Mouse (Mus musculus) limb, embryonic 10.5 days (tissue): ENCODE measurements at regions not wholly inside any gene's neighbourhood (a gene's known extent, or its start where the extent isn't known, plus 50 kb on each side); places are given as distances from the start of the nearest gene placed in this dataset.
A peak's percentile ranks its signal among the peaks of the same experiment; 100 is the strongest.

Source experiments
- DNase-seq: peaks from one replicate; pipeline ENCODE4 v3.0.0-alpha.2; 2017; ENCODE audit warnings: low spot score
- H3K27ac ChIP-seq: fragments of 300-500 bp; sonication (generic); 2 replicates; pipeline ENCODE4 v1.5.1; 2016; ENCODE audit warnings: mild to moderate bottlenecking
- H3K27me3 ChIP-seq: fragments of 300-500 bp; sonication (generic); 2 replicates; pipeline ENCODE4 v1.6.1; 2016; ENCODE audit warnings: low read depth, mild to moderate bottlenecking; ENCODE audit not compliant: poor library complexity, severe bottlenecking
- H3K36me3 ChIP-seq: fragments of 300-500 bp; sonication (generic); 2 replicates; pipeline ENCODE4 v1.6.1; 2016; ENCODE audit warnings: mild to moderate bottlenecking, moderate library complexity
- H3K4me1 ChIP-seq: fragments of 300-500 bp; sonication (generic); 2 replicates; pipeline ENCODE4 v1.6.1; 2016
- H3K4me3 ChIP-seq: fragments of 300-500 bp; sonication (generic); 2 replicates; pipeline ENCODE4 v1.5.1; 2016; ENCODE audit warnings: mild to moderate bottlenecking, moderate library complexity
- H3K9me3 ChIP-seq: fragments of 300-500 bp; sonication (generic); replicated peaks from 2 replicates; pipeline ENCODE4 v1.6.1; 2016; ENCODE audit warnings: mild to moderate bottlenecking
- WGBS: fragments of 180-500 bp; shearing (Covaris S2); methylation state at CpG from one replicate; pipeline ENCODE4 v1.1.7; 2016; 5-methylcytosine and 5-hydroxymethylcytosine counted together

DNA sequence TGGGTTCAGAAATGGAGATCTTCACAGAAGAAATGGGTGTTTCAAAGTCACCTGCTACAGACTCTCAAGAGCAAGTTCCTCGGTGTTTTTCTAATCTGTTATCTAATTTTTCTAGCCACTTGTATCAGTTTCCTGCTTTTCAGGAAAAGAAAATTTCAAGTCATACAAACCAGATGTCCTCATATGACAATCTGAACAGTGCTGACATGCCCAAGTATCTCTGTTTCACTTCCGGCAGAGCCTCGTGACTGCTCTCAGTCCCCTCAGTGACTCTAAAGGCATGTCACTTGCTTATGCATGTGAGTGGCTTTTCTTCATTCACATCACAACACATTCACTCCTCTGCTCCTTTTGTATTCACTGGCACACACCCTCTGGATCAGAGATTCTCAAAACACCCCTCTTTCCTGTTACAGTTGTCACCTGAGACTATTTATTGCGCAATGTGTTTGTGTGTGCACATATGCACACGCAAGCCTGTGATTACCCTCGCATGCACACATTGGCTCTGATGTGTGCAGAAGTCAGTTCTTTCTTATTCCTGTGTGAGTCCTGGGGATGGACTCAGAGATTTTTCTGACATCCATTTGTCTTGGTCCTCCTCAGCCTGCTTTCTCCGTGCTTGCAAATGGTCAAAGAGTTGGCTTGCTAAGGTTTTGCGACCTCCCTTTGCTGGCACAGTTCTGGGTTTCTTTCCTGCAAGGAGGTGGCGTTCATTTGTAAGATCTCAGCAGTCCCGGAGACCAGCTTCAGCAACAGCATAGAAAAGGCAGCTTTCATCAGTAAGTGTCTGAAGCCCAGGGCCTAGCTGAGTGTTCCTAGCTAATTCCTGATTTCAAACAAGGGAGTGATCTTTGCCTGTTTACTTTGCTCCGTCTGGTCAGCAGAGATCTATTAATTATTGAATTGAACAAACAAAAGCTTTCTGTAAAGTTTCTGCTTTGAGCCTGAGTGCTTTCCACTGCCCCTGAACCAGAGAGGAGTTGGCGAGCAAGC is 95.6 kb upstream of the Dazl start:
- no peaks in the 10 kb centered on the region for H3K9me3 ChIP-seq
- no peak overlapping the region for H3K4me3 ChIP-seq
- no peaks in the 10 kb centered on the region for H3K36me3 ChIP-seq
- whole genome bisulfite sequencing, result 89% methylated on average over 12 of the region's 12 CpGs
- no peaks in the 10 kb centered on the region for H3K4me1 ChIP-seq
- no peak overlapping the region for H3K27ac ChIP-seq
- H3K27me3 ChIP-seq, result no peaks in the 10 kb centered on the region
- peak; percentile 15 for DNase-seq

DNA sequence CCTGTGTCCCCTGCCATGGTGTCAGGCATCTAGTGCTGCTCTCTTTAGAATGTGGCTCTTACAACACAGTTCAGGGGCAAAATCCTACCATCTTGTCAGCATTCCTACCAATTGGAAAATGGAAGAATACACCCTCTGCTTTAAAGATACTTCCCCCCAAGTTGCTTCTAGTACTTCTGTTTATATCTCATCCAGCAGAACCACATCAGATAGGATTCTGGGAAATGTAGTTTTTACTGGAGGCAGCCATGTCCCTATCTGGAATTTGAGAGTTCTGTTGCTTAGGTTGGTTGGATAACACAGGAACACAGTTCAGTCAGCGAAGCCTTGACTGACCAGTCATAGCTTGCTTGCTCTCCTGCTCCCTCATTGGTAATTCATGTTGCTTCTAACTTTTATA is 96.7 kb upstream of the Dazl start:
- Histone ChIP-seq H3K4me1 (no peaks in the 10 kb centered on the region), H3K4me3 (no peak overlapping the region), H3K9me3 (no peaks in the 10 kb centered on the region), H3K36me3 (no peaks in the 10 kb centered on the region), H3K27me3 (no peaks in the 10 kb centered on the region), H3K27ac (no peak overlapping the region)
- peak; percentile 18 for DNase-seq
- 93% methylated on average over 1 of the region's 1 CpGs for WGBS

- no peak overlapping the region for H3K4me3 ChIP-seq
- H3K27me3 ChIP-seq, result no peaks in the 10 kb centered on the region
- peak; percentile 14 for DNase-seq
- no peaks in the 10 kb centered on the region for H3K9me3 ChIP-seq
- H3K36me3 ChIP-seq, result no peaks in the 10 kb centered on the region
- WGBS, result 89% methylated on average over 4 of the region's 4 CpGs
- H3K27ac ChIP-seq, result no peak overlapping the region
- H3K4me1 ChIP-seq, result no peaks in the 10 kb centered on the region
Observed at GRCm38 (mm10) chr17:50391207-50391606, 97.8 kb upstream of the Dazl start.

GRCm38 (mm10) chr17:50391996-50392395 is 98.6 kb upstream of the Dazl start:
- Histone ChIP-seq H3K9me3 (no peaks in the 10 kb centered on the region), H3K4me3 (no peak overlapping the region), H3K4me1 (no peaks in the 10 kb centered on the region), H3K27me3 (no peaks in the 10 kb centered on the region), H3K36me3 (no peaks in the 10 kb centered on the region), H3K27ac (no peak overlapping the region)
- 94% methylated on average over 11 of the region's 11 CpGs for WGBS
- peak; percentile 7 for DNase-seq

GRCm38 (mm10) chr17:50392428-50392827 is 99.0 kb upstream of the Dazl start:
- no peak overlapping the region for H3K4me3 ChIP-seq
- H3K9me3 ChIP-seq, result no peaks in the 10 kb centered on the region
- H3K27me3 ChIP-seq, result no peaks in the 10 kb centered on the region
- DNase-seq, result no peak
- H3K27ac ChIP-seq, result no peak overlapping the region
- 93% methylated on average over 6 of the region's 6 CpGs for WGBS
- H3K4me1 ChIP-seq, result no peaks in the 10 kb centered on the region
- no peaks in the 10 kb centered on the region for H3K36me3 ChIP-seq

- Histone ChIP-seq H3K4me3 (no peak overlapping the region), H3K27ac (no peak overlapping the region), H3K36me3 (no peaks in the 10 kb centered on the region), H3K9me3 (no peaks in the 10 kb centered on the region), H3K4me1 (no peaks in the 10 kb centered on the region), H3K27me3 (no peaks in the 10 kb centered on the region)
- peak; percentile 18 for DNase-seq
- WGBS, result 80% methylated on average over 2 of the region's 2 CpGs
Observed at GRCm38 (mm10) chr17:50392966-50393365, 99.5 kb upstream of the Dazl start.

- H3K36me3 ChIP-seq, result no peaks in the 10 kb centered on the region
- no peaks in the 10 kb centered on the region for H3K4me1 ChIP-seq
- H3K27me3 ChIP-seq, result no peaks in the 10 kb centered on the region
- H3K27ac ChIP-seq, result no peak overlapping the region
- 78% methylated on average over 3 of the region's 3 CpGs for WGBS
- H3K4me3 ChIP-seq, result no peak overlapping the region
- peak; percentile 25 for DNase-seq
- H3K9me3 ChIP-seq, result no peaks in the 10 kb centered on the region
Observed at GRCm38 (mm10) chr17:50393698-50394097, 100.3 kb upstream of the Dazl start.

DNA sequence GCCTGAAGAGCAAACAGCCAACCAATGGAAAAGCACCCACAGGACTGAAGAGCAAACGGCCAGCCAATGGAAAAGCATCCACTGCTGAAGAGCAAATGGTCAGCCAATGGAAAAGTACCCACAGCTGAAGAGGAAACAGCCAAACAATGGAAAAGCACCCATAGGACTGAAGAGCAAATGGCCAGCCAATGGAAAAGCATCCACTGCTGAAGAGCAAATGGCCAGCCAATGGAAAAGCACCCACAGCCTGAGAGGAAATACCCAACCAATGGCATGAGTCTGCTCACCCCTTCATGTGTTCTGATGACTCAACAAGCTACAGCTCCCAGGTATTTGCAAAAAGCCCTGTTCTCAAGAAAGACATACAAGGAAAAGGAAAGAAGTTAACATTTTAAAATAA is 101.4 kb upstream of the Dazl start:
- Histone ChIP-seq H3K4me1 (no peaks in the 10 kb centered on the region), H3K9me3 (no peaks in the 10 kb centered on the region), H3K27me3 (no peaks in the 10 kb centered on the region), H3K36me3 (no peaks in the 10 kb centered on the region), H3K4me3 (no peak overlapping the region), H3K27ac (no peak overlapping the region)
- DNase-seq, result peak; percentile 22
- WGBS, result 84% methylated on average over 1 of the region's 1 CpGs

DNA sequence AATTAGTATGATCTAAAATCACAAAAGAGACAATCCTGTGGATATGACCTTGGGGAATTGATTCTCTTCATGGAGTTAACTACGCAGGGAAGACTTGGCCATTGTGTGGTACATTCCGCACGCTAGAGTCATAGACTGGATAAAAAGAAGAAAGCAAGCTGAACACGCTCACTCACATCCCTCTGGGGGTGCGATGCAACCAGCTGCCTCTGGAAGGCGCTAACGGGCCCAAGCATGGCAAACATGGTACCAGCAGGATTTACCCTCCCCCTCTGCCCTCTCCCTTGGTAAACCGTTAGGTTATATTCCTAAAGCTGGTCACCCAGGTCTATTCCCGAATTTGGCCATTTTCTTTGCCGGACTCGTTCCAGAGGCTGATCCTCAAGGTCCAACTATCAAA is 102.2 kb upstream of the Dazl start:
- DNase-seq, result peak; percentile 24
- Histone ChIP-seq H3K27me3 (no peaks in the 10 kb centered on the region), H3K9me3 (no peaks in the 10 kb centered on the region), H3K27ac (no peak overlapping the region), H3K4me1 (no peaks in the 10 kb centered on the region), H3K36me3 (no peaks in the 10 kb centered on the region), H3K4me3 (no peak overlapping the region)
- WGBS, result 97% methylated on average over 11 of the region's 11 CpGs

GRCm38 (mm10) chr17:50397324-50397723 is 103.9 kb upstream of the Dazl start:
- peak; percentile 19 for DNase-seq
- H3K4me3 ChIP-seq, result no peak overlapping the region
- WGBS, result 36% methylated on average over 4 of the region's 4 CpGs

GRCm38 (mm10) chr17:50407249-50407990 is 101.8 kb upstream of the Plcl2 start:
- H3K36me3 ChIP-seq, result no peaks in the 10 kb centered on the region
- no peaks in the 10 kb centered on the region for H3K9me3 ChIP-seq
- DNase-seq, result peak; percentile 75
- H3K27ac ChIP-seq, result peak overlapping the region; percentile 87
- H3K4me1 ChIP-seq, result peaks cover 27% of the 10 kb centered on the region
- H3K27me3 ChIP-seq, result peaks cover 11% of the 10 kb centered on the region; the same call in 1 of the 2 replicates
- 27% methylated on average over 11 of the region's 11 CpGs for WGBS
- peak overlapping the region; percentile 24 for H3K4me3 ChIP-seq

More at GRCm38 (mm10) chr17:50397324-50397723, 103.9 kb upstream of the Dazl start:
- Histone ChIP-seq H3K27me3 (no peaks in the 10 kb centered on the region), H3K4me1 (no peaks in the 10 kb centered on the region), H3K36me3 (no peaks in the 10 kb centered on the region), H3K27ac (no peak overlapping the region), H3K9me3 (no peaks in the 10 kb centered on the region)

DNA sequence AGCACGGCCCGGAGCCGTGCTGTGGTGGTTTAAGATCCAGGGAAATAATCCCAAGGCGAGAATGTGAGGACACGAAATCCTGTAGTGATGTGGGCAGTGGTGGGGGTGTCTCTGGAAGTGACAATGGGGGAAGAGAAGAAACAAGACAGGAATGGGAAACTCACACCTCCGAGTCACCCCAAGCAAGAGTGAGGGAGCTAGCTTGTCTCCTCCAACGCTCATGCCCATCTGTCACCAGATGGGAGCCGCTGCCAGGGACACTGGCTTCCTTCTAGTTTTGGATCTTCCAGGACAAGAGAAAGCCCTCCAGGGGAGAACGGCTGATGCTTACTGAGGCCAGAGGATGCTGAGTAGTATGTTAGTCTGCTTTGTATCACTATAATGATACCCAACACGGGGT is 100.6 kb upstream of the Plcl2 start:
- no peak for DNase-seq
- H3K27ac ChIP-seq, result peak overlapping the region; percentile 87
- H3K4me3 ChIP-seq, result no peak overlapping the region
- 83% methylated on average over 10 of the region's 10 CpGs for WGBS
- H3K9me3 ChIP-seq, result no peaks in the 10 kb centered on the region
- peaks cover 27% of the 10 kb centered on the region for H3K4me1 ChIP-seq
- peaks cover 11% of the 10 kb centered on the region; the same call in 1 of the 2 replicates for H3K27me3 ChIP-seq
- H3K36me3 ChIP-seq, result no peaks in the 10 kb centered on the region

GRCm38 (mm10) chr17:50409271-50409670 is 99.9 kb upstream of the Plcl2 start:
- Histone ChIP-seq H3K36me3 (no peaks in the 10 kb centered on the region), H3K27ac (peak overlapping the region; percentile 87; the same call in 1 of the 2 replicates), H3K4me1 (peaks cover 27% of the 10 kb centered on the region), H3K9me3 (no peaks in the 10 kb centered on the region), H3K4me3 (no peak overlapping the region), H3K27me3 (peaks cover 11% of the 10 kb centered on the region; the same call in 1 of the 2 replicates)
- 97% methylated on average over 3 of the region's 3 CpGs for WGBS
- no peak for DNase-seq
